8 mouse cellular contexts compared by ENCODE assay signal in genomic region chr4:109665982-109666460, GRCm38 (mm10). TPM values are rescaled to one million over a fixed set of nuclear protein-coding genes. Genes with fewer than 3 reads are reported as not detected.
DNase-seq lines count a peak whose midpoint lies in the region; ATAC-seq lines count a peak whose summit lies in the region.

No protein-coding gene starts in this region.

- H3K4me3 ChIP-seq in hindbrain, embryonic 10.5 days = peak overlapping the region; percentile 74

- DNase-seq in left cerebral cortex, adult 18-20 months (ENCODE audit: low spot score in 2 of 2) = peak; percentile 8 to 34
- DNase-seq in left cerebral cortex, adult 11 months (ENCODE audit: low spot score) = no peak
- peak; percentile 71 for DNase-seq in cerebellum, adult 8-10 months
- peak; percentile 77 for DNase-seq in hindbrain, embryonic 10.5 days (ENCODE audit: low spot score)
- peak; percentile 36 to 38 for DNase-seq in layer of hippocampus, postnatal 25 days (ENCODE audit: extremely low spot score in 1 of 2, low spot score in 1 of 2)
- peak; percentile 48 for DNase-seq in lung, postnatal 25 days (ENCODE audit: low spot score)
- DNase-seq in right cerebral cortex, adult 2 months (ENCODE audit: low spot score in 2 of 2) = peak; percentile 25 to 38

- H3K27me3 ChIP-seq in hindbrain, embryonic 10.5 days (ENCODE audit: insufficient read depth, poor library complexity, severe bottlenecking) = peaks cover 65% of the 10 kb centered on the region

- WGBS in hindbrain, embryonic 10.5 days = under 1% methylated on average over 49 of the region's 49 CpGs

- no peaks in the 10 kb centered on the region for H3K9me3 ChIP-seq in hindbrain, embryonic 10.5 days

- H3K27ac ChIP-seq in hindbrain, embryonic 10.5 days = peak overlapping the region; percentile 95

- peak; percentile 46; the same call in 1 of the 2 replicates for ATAC-seq in frontal cortex, adult (ENCODE audit: low TSS enrichment)

- no peaks in the 10 kb centered on the region for H3K36me3 ChIP-seq in hindbrain, embryonic 10.5 days

- H3K4me1 ChIP-seq in hindbrain, embryonic 10.5 days (replicated peaks) = peaks cover 26% of the 10 kb centered on the region

RNA-seq across cellular contexts. Expression of gene Cdkn2c, which starts 1.0 kb away (rescaled TPM):
- total RNA-seq in left cerebral cortex, adult 18-20 months (2021) = 1 to 10 TPM; 2.6 to 3.2 TPM
- polyA plus RNA-seq in hindbrain, embryonic 10.5 days (2016; fragmentation: Nextera tagmentation; extraction: Ambion mirVana) = 3.2 and 4.2 TPM in 2 replicates
- 1 to 10 TPM; 4.6 to 4.8 TPM for total RNA-seq in layer of hippocampus, postnatal 25 days (2021)

RNA-seq across cellular contexts. Expression of gene Faf1, which starts 10.4 kb away (rescaled TPM):
- 10 to 100 TPM; 24.6 to 25.8 TPM for total RNA-seq in left cerebral cortex, adult 18-20 months (2021)
- 29.4 and 32.5 TPM in 2 replicates for polyA plus RNA-seq in hindbrain, embryonic 10.5 days (2016; fragmentation: Nextera tagmentation; extraction: Ambion mirVana)
- 10 to 100 TPM; 24.0 to 26.8 TPM for total RNA-seq in layer of hippocampus, postnatal 25 days (2021)
